Mouse (Mus musculus): ENCODE data around the gene Ripply2. TPM values are rescaled to one million over a fixed set of nuclear protein-coding genes. Genes with fewer than 3 reads are reported as not detected.
A peak's percentile ranks its signal among the peaks of the same experiment; 100 is the strongest.

The Ripply2 gene
- polyA plus RNA-seq, 1 experiment from 2014 or later, result 1.9 TPM

GRCm38 (mm10) chr9:87008507-87008906 lies 6.8 kb upstream of the Ripply2 start:
- H3K4me1 ChIP-seq (replicated peaks; ENCODE audit: control insufficient read depth, insufficient read depth, low read length), result no peaks in the 10 kb centered on the region; the same call in 1 of the 2 replicates
- ATAC-seq (replicated peaks; ENCODE audit: low FRiP score) (no peak), DNase-seq (ENCODE audit: low spot score) (no peak)
- H3K4me3 ChIP-seq (ENCODE audit: low read depth, low read length), result no peak overlapping the region
- no peaks in the 10 kb centered on the region for H3K9me3 ChIP-seq (ENCODE audit: control insufficient read depth, low read length)
- 76% methylated on average over 6 of the region's 6 CpGs for WGBS
- H3K36me3 ChIP-seq (ENCODE audit: control insufficient read depth, insufficient read depth, low read length), result no peaks in the 10 kb centered on the region
- no peak overlapping the region for H3K9ac ChIP-seq (ENCODE audit: low read length)
- no peaks in the 10 kb centered on the region for H3K27me3 ChIP-seq (ENCODE audit: control insufficient read depth, insufficient read depth, low read length)
- H3K4me2 ChIP-seq (ENCODE audit: low read depth, low read length, severe bottlenecking), result no peak overlapping the region
- H3K27ac ChIP-seq (ENCODE audit: low read depth, low read length), result no peak overlapping the region

DNA sequence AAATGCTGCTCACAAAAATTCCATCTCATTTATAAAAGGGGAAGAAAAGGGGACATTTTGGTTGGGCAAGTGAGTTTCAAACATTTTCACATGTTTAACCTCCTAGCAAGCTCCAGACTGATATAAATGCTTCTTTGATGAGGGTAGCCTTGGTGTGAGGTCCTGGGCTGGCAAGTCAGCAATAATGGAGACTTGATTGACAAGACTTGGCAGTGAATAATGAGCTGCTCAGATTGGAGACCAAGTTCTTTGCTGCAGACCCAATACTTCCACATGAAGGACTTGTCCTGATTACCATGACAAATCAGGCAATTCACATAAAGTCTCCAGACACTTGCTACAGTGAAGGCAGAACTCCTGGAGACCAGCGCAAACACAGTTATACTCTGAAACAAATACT lies 6.4 kb upstream of the Ripply2 start:
- WGBS, result 82% methylated on average over 1 of the region's 1 CpGs
- ATAC-seq (replicated peaks; ENCODE audit: low FRiP score) (peak; percentile 83), DNase-seq (ENCODE audit: low spot score) (no peak)
- Histone ChIP-seq H3K36me3 (ENCODE audit: control insufficient read depth, insufficient read depth, low read length) (no peaks in the 10 kb centered on the region), H3K4me2 (ENCODE audit: low read depth, low read length, severe bottlenecking) (no peak overlapping the region), H3K4me3 (ENCODE audit: low read depth, low read length) (no peak overlapping the region), H3K27ac (ENCODE audit: low read depth, low read length) (no peak overlapping the region), H3K27me3 (ENCODE audit: control insufficient read depth, insufficient read depth, low read length) (peaks cover under 1% of the 10 kb centered on the region), H3K9ac (ENCODE audit: low read length) (no peak overlapping the region), H3K4me1 (replicated peaks; ENCODE audit: control insufficient read depth, insufficient read depth, low read length) (no peaks in the 10 kb centered on the region; the same call in 1 of the 2 replicates), H3K9me3 (ENCODE audit: control insufficient read depth, low read length) (no peaks in the 10 kb centered on the region)

GRCm38 (mm10) chr9:87015938-87016294 lies 579 bp downstream of the Ripply2 start:
- Histone ChIP-seq H3K4me3 (ENCODE audit: low read depth, low read length) (peak overlapping the region; percentile 46), H3K4me1 (replicated peaks; ENCODE audit: control insufficient read depth, insufficient read depth, low read length) (0 out of 2 replicates have a peak, but pooled peaks cover 2% of the 10 kb centered on the region), H3K27ac (ENCODE audit: low read depth, low read length) (no peak overlapping the region), H3K9ac (ENCODE audit: low read length) (peak overlapping the region; percentile 63), H3K27me3 (ENCODE audit: control insufficient read depth, insufficient read depth, low read length) (peaks cover 17% of the 10 kb centered on the region), H3K36me3 (ENCODE audit: control insufficient read depth, insufficient read depth, low read length) (no peaks in the 10 kb centered on the region), H3K4me2 (ENCODE audit: low read depth, low read length, severe bottlenecking) (peak overlapping the region; percentile 91), H3K9me3 (ENCODE audit: control insufficient read depth, low read length) (no peaks in the 10 kb centered on the region)
- whole genome bisulfite sequencing, result 5% methylated on average over 10 of the region's 10 CpGs
- peak; percentile 67 for ATAC-seq (replicated peaks; ENCODE audit: low FRiP score)
- no peak for DNase-seq (ENCODE audit: low spot score)

DNA sequence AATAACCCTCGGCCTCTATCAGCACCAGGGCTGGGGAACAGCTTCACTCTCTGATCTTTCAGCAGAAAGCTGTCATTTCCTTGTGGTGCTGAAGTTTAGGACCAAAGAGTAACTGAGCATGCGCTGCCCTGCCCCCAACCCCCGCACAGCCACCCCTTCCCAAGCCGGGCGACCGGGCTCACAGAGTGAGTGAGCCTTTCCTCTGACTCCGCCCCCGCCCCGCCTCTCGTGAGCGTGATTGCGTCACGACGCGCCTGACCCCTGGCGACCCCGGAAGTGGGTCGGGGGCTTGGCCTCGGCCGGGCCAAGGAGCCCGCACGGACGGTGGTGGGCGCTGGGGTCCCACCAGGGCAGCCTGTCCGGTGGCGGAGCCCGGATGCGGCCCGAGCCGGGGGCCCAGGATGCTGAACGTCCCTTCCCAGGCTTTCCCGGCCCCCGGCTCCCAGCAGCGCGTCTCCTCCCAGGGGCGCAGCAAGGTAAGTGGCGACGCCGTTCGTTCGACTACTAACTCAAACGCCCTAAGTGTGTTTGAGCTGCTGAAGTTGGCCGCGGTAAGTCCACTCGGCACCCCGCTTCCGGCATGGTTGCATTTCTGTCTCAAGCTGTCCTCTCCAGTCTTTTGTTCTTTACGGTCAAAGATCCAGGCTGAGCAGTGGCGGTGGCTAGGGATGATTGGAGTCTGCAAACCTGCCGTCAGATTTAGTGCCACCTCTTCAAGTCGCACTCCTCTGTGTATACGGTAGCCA lies 6.6 kb downstream of the Ripply2 start, which contains the start of gene Cyb5r4:
Cyb5r4 (plus strand) TSS at position 237 of the 746 bp plus-strand sequence.
- Histone ChIP-seq H3K9me3 (ENCODE audit: control insufficient read depth, low read length) (no peaks in the 10 kb centered on the region), H3K27ac (ENCODE audit: low read depth, low read length) (no peak within 1 kb of the TSS), H3K4me2 (ENCODE audit: low read depth, low read length, severe bottlenecking) (peak within 1 kb of the TSS; percentile 72), H3K4me3 (ENCODE audit: low read depth, low read length) (peak within 1 kb of the TSS; percentile 86), H3K36me3 (ENCODE audit: control insufficient read depth, insufficient read depth, low read length) (no peaks in the 10 kb centered on the region), H3K27me3 (ENCODE audit: control insufficient read depth, insufficient read depth, low read length) (no peaks in the 10 kb centered on the region; the same call in 1 of the 2 replicates), H3K9ac (ENCODE audit: low read length) (peak within 1 kb of the TSS; percentile 77), H3K4me1 (replicated peaks; ENCODE audit: control insufficient read depth, insufficient read depth, low read length) (no peaks in the 10 kb centered on the region)
- ATAC-seq (replicated peaks; ENCODE audit: low FRiP score) (peak; percentile 100), DNase-seq (ENCODE audit: low spot score) (peak; percentile 99)
- under 1% methylated on average over 52 of the region's 52 CpGs for WGBS

DNA sequence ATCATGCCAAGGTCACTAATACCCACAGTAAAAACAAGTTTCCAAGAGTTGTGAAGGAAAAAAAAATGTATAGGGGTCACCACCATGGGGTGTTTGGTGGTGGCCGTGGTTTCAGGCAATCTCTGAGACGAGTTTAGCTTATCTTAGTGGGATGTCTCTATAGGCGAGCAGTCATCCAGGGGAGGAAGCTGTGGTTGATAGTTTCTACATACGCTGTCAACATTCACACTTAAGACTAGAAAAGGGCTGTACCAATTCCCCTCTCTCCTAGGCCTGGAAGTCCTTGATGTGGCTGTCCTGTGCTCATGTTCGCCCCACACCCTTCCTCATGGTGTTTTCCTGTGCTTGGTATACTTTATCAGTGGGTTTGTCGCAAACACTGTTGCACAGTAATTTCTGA lies 10.4 kb downstream of the Ripply2 start:
- no peak for ATAC-seq (replicated peaks; ENCODE audit: low FRiP score)
- no peak overlapping the region for H3K9ac ChIP-seq (ENCODE audit: low read length)
- H3K4me2 ChIP-seq (ENCODE audit: low read depth, low read length, severe bottlenecking), result no peak overlapping the region
- no peaks in the 10 kb centered on the region for H3K9me3 ChIP-seq (ENCODE audit: control insufficient read depth, low read length)
- no peaks in the 10 kb centered on the region for H3K4me1 ChIP-seq (replicated peaks; ENCODE audit: control insufficient read depth, insufficient read depth, low read length)
- 82% methylated on average over 6 of the region's 6 CpGs for WGBS
- DNase-seq (ENCODE audit: low spot score), result no peak
- H3K27me3 ChIP-seq (ENCODE audit: control insufficient read depth, insufficient read depth, low read length), result no peaks in the 10 kb centered on the region
- H3K36me3 ChIP-seq (ENCODE audit: control insufficient read depth, insufficient read depth, low read length), result no peaks in the 10 kb centered on the region; the same call in 1 of the 2 replicates
- no peak overlapping the region for H3K27ac ChIP-seq (ENCODE audit: low read depth, low read length)
- H3K4me3 ChIP-seq (ENCODE audit: low read depth, low read length), result no peak overlapping the region

GRCm38 (mm10) chr9:87027423-87028084 lies 12.2 kb downstream of the Ripply2 start:
- Histone ChIP-seq H3K4me2 (ENCODE audit: low read depth, low read length, severe bottlenecking) (no peak overlapping the region), H3K9me3 (ENCODE audit: control insufficient read depth, low read length) (no peaks in the 10 kb centered on the region), H3K27me3 (ENCODE audit: control insufficient read depth, insufficient read depth, low read length) (no peaks in the 10 kb centered on the region), H3K4me3 (ENCODE audit: low read depth, low read length) (no peak overlapping the region), H3K9ac (ENCODE audit: low read length) (no peak overlapping the region), H3K36me3 (ENCODE audit: control insufficient read depth, insufficient read depth, low read length) (no peaks in the 10 kb centered on the region; the same call in 1 of the 2 replicates), H3K4me1 (replicated peaks; ENCODE audit: control insufficient read depth, insufficient read depth, low read length) (no peaks in the 10 kb centered on the region), H3K27ac (ENCODE audit: low read depth, low read length) (no peak overlapping the region)
- DNase-seq (ENCODE audit: low spot score) (peak; percentile 73), ATAC-seq (replicated peaks; ENCODE audit: low FRiP score) (peak; percentile 79)
- WGBS, result 45% methylated on average over 8 of the region's 8 CpGs

- no peak for DNase-seq (ENCODE audit: low spot score)
- H3K9me3 ChIP-seq (ENCODE audit: control insufficient read depth, low read length), result no peaks in the 10 kb centered on the region
- H3K4me3 ChIP-seq (ENCODE audit: low read depth, low read length), result no peak overlapping the region
- H3K9ac ChIP-seq (ENCODE audit: low read length), result no peak overlapping the region
- H3K36me3 ChIP-seq (ENCODE audit: control insufficient read depth, insufficient read depth, low read length), result no peaks in the 10 kb centered on the region; the same call in 1 of the 2 replicates
- H3K27ac ChIP-seq (ENCODE audit: low read depth, low read length), result no peak overlapping the region
- no peaks in the 10 kb centered on the region for H3K27me3 ChIP-seq (ENCODE audit: control insufficient read depth, insufficient read depth, low read length)
- no peak overlapping the region for H3K4me2 ChIP-seq (ENCODE audit: low read depth, low read length, severe bottlenecking)
- no peaks in the 10 kb centered on the region for H3K4me1 ChIP-seq (replicated peaks; ENCODE audit: control insufficient read depth, insufficient read depth, low read length)
- no peak for ATAC-seq (replicated peaks; ENCODE audit: low FRiP score)
- 96% methylated on average over 4 of the region's 4 CpGs for WGBS
Measured at GRCm38 (mm10) chr9:87032196-87032595, 16.9 kb downstream of the Ripply2 start.

- Histone ChIP-seq H3K9ac (ENCODE audit: low read length) (no peak overlapping the region), H3K36me3 (ENCODE audit: control insufficient read depth, insufficient read depth, low read length) (no peaks in the 10 kb centered on the region), H3K9me3 (ENCODE audit: control insufficient read depth, low read length) (no peaks in the 10 kb centered on the region), H3K4me1 (replicated peaks; ENCODE audit: control insufficient read depth, insufficient read depth, low read length) (no peaks in the 10 kb centered on the region), H3K4me2 (ENCODE audit: low read depth, low read length, severe bottlenecking) (no peak overlapping the region), H3K4me3 (ENCODE audit: low read depth, low read length) (no peak overlapping the region), H3K27ac (ENCODE audit: low read depth, low read length) (no peak overlapping the region), H3K27me3 (ENCODE audit: control insufficient read depth, insufficient read depth, low read length) (no peaks in the 10 kb centered on the region)
- no peak for ATAC-seq (replicated peaks; ENCODE audit: low FRiP score)
- DNase-seq (ENCODE audit: low spot score), result no peak
- WGBS, result 73% methylated on average over 2 of the region's 2 CpGs
Measured at GRCm38 (mm10) chr9:87034831-87035580, 19.7 kb downstream of the Ripply2 start.
